Mouse (Mus musculus) testis, adult 2 months (tissue): ENCODE results near the gene Olfr522. TPM values are rescaled to one million over a fixed set of nuclear protein-coding genes. Genes with fewer than 3 reads are reported as not detected.

Source experiments
- H3K27ac ChIP-seq: fragments of 200-500 bp; 2 replicates; pipeline ENCODE4 v1.5.1; 2012; ENCODE audit warnings: low read depth, low read length; ENCODE audit not compliant: control insufficient read depth, insufficient read depth
- H3K27me3 ChIP-seq: fragments of 200-500 bp; 2 replicates; pipeline ENCODE4 v1.6.1; 2012; ENCODE audit warnings: mild to moderate bottlenecking, low read length, moderate library complexity; ENCODE audit not compliant: control insufficient read depth, insufficient read depth
- H3K36me3 ChIP-seq: fragments of 200-500 bp; 2 replicates; pipeline ENCODE4 v1.6.1; 2012; ENCODE audit warnings: mild to moderate bottlenecking, low read length; ENCODE audit not compliant: control insufficient read depth, insufficient read depth
- H3K4me1 ChIP-seq: fragments of 200-500 bp; 2 replicates; pipeline ENCODE4 v1.6.1; 2012; ENCODE audit warnings: low read length; ENCODE audit not compliant: control insufficient read depth, insufficient read depth
- H3K4me3 ChIP-seq: fragments of 200-500 bp; 2 replicates; pipeline ENCODE4 v1.5.1; 2012; ENCODE audit warnings: low read depth, mild to moderate bottlenecking, low read length, moderate library complexity, mixed read lengths; ENCODE audit not compliant: control insufficient read depth
- CTCF ChIP-seq: fragments of 200-500 bp; IDR thresholded peaks from 2 replicates; pipeline ENCODE4 v1.5.1; 2012; ENCODE audit warnings: low read depth, mild to moderate bottlenecking, inconsistent platforms, low read length, moderate library complexity; ENCODE audit not compliant: control insufficient read depth, insufficient read depth, insufficient replicate concordance
- POLR2A ChIP-seq: fragments of 200-500 bp; IDR thresholded peaks from 2 replicates; pipeline ENCODE4 v1.6.1; 2012; ENCODE audit warnings: low read depth, mild to moderate bottlenecking, inconsistent platforms, low read length, moderate library complexity; ENCODE audit not compliant: control insufficient read depth
- polyA plus RNA-seq: library from polyadenylated mRNA; depleted of rRNA; stranded (reverse); fragments of >200 nt; gene quantifications from 2 replicates; pipeline ENCODE4 v1.2.3, GENCODE M21; 2012

The Olfr522 gene
- polyA plus RNA-seq, 1 experiment = not detected

DNA sequence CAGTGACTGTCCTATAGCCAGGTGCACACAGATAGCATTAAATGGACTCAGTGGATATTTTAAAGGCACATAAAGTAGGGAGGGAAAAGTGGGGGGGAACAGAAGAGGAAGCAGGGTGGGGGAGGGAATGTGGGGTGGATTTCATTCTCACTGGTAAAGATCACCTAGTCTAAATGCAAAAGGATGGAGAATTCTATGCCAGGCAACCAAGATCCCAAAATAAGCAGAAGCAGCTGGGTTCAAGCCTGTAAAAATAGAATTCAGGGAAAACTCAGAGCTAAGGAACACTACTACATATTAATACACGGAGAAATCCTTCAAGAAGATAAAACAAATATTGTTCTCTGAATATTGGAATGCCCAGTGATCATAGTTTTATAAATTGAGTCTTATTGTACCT is 3.4 kb upstream of the Olfr522 start:
- Histone ChIP-seq H3K4me1 (no peaks in the 10 kb centered on the region), H3K27ac (no peak overlapping the region), H3K4me3 (no peak overlapping the region), H3K36me3 (no peaks in the 10 kb centered on the region), H3K27me3 (no peaks in the 10 kb centered on the region)
- TF ChIP-seq POLR2A (no peak), CTCF (no peak)

DNA sequence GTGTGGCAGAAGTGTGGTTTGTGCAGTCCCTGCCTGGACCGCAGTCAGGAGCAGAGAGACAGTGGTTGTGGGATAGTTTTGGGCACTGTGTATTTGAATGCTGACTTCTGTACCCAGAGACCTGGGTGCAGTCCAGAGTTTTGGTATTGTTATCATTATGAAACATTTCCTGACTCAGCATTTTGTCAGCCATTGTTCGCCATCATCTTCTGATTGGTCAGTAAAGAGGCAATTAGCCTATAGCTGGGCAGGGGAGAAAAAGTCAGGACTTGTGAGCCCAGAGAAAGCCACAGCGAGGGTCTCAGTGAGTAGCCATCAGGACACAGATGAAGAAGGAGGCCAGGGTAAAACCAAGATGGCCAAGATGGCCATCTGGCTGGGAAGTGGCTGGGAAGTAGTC is 4.2 kb downstream of the Olfr522 start:
- TF ChIP-seq CTCF (no peak), POLR2A (no peak)
- H3K4me1 ChIP-seq = no peaks in the 10 kb centered on the region
- no peaks in the 10 kb centered on the region for H3K27me3 ChIP-seq
- no peaks in the 10 kb centered on the region for H3K36me3 ChIP-seq
- no peak overlapping the region for H3K4me3 ChIP-seq
- no peak overlapping the region for H3K27ac ChIP-seq

DNA sequence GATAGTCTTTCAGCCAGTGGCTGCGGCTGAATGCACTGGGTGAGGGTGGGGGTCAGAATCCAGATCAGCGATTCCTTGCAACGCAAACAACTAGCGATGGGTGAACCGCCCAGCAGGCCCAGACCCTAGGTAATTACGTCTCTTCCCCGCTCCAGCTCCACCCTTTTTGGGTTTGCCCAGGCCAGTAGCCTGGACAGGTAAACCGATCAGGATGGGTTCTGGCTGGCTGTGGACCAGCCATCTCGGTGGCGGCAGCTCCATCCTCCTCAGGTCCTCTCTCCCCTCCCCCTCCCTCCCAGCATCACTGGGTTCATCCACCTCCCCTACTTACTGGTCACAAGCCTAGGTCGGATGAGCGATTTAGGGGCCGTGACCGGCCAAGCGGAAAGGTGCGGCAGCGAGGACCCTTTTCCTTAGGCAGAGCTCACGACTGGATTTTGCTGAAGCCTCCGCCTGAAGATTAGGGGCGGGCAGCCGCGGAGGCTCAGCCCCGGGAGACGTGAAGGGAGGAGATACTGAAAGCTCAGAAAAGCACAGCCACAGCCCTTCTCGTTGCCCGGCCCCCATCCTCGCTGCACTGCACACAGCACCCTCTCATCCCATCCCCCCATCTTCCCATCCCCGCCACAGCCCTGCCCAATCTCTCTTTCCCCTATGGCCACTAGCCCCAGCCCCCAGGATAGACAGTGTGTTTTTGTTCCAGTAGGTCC is 10.2 kb downstream of the Olfr522 start, which contains the start of gene Sprn:
Sprn (minus strand) TSS at position 660 of the 710 bp plus-strand sequence.
- H3K36me3 ChIP-seq = no peaks in the 10 kb centered on the region
- H3K27me3 ChIP-seq = no peaks in the 10 kb centered on the region
- no peak within 1 kb of the TSS for H3K27ac ChIP-seq
- no peak for TF ChIP-seq CTCF
- H3K4me3 ChIP-seq = peak within 1 kb of the TSS; percentile 31
- peaks cover 13% of the 10 kb centered on the region for H3K4me1 ChIP-seq

DNA sequence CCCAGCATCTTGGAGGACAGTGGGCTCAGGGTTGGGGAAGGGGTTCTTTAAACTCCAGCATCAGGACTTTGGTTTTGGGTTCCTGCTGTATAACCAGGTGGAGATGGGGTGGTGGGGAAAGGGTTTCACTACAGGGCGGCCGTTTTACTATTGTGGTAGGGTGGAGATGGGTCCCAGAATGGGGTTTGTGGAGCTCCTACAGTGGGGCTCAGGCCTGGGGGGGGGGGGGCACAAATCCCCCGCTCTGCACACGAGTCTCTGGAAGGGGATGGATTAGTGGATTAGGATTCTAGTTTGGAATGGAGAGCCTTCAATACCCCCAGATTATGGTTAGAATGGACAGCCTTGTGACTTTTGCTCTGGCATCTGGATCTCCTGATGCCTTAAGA is 10.7 kb downstream of the Olfr522 start:
- no peak for TF ChIP-seq POLR2A
- no peak for TF ChIP-seq CTCF
- H3K4me1 ChIP-seq = peaks cover 13% of the 10 kb centered on the region
- no peaks in the 10 kb centered on the region for H3K36me3 ChIP-seq
- no peaks in the 10 kb centered on the region for H3K27me3 ChIP-seq
- H3K27ac ChIP-seq = no peak overlapping the region
- H3K4me3 ChIP-seq = no peak overlapping the region; the same call in 1 of the 2 replicates

DNA sequence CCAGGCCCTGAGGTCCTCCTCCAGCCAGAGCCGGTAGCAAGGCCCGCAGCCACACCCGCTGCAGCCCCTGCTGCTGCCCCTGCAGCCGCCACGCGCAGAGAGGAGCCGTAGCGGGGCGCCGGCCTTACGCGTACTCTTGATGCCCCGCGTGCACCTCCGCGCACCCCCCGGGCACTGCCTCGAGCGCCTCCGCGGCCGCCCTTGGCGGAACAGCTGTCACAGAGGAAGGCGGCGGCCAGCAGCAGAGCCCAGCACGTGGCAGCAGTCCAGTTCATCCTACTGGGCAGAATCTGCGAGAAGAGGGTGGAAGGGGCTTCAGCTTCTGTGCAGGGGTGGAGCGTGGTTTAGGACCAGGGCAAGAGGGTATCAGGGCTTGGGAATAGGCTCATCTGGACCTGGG is 11.2 kb downstream of the Olfr522 start:
- Histone ChIP-seq H3K4me1 (peaks cover 13% of the 10 kb centered on the region), H3K27ac (no peak overlapping the region), H3K36me3 (no peaks in the 10 kb centered on the region), H3K4me3 (peak overlapping the region; percentile 28), H3K27me3 (no peaks in the 10 kb centered on the region)
- no peak for TF ChIP-seq CTCF
- TF ChIP-seq POLR2A = no peak

- Histone ChIP-seq H3K4me3 (no peak overlapping the region), H3K27me3 (no peaks in the 10 kb centered on the region), H3K4me1 (no peaks in the 10 kb centered on the region), H3K27ac (no peak overlapping the region), H3K36me3 (no peaks in the 10 kb centered on the region; the same call in 1 of the 2 replicates)
- TF ChIP-seq CTCF (no peak), POLR2A (no peak)
Observed at GRCm38 (mm10) chr7:140144550-140144949, 20.0 kb downstream of the Olfr522 start.

DNA sequence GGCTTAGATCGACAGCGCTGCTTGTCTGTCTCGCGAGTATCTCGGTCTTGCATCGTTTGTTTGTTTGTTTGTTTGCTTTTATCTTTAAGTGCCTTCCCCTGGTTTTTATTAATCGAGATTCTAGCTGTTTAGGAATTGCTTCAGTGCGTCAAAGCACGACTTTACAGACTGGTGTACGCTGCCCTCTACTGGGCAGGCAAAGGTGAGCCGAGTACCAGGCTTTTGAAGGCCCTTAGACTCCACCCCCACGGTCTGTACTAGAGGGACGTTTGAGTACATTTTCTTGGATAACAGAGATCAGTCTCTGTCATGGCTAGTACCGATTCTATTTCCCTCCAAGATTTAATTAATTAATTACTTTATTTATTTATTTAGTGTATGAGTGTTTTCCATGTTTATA is 23.2 kb downstream of the Olfr522 start:
- Histone ChIP-seq H3K4me3 (no peak overlapping the region), H3K27ac (no peak overlapping the region), H3K27me3 (no peaks in the 10 kb centered on the region), H3K4me1 (peaks cover 7% of the 10 kb centered on the region), H3K36me3 (no peaks in the 10 kb centered on the region)
- no peak for TF ChIP-seq POLR2A
- peak; percentile 52; the same call in 1 of the 2 replicates for TF ChIP-seq CTCF
